Mouse (Mus musculus): ENCODE measurements around the gene Lgr4. TPM values are rescaled to one million over a fixed set of nuclear protein-coding genes. Genes with fewer than 3 reads are reported as not detected.

Lgr4 gene
- polyA plus RNA-seq, 1 experiment: 3.8 TPM

DNA sequence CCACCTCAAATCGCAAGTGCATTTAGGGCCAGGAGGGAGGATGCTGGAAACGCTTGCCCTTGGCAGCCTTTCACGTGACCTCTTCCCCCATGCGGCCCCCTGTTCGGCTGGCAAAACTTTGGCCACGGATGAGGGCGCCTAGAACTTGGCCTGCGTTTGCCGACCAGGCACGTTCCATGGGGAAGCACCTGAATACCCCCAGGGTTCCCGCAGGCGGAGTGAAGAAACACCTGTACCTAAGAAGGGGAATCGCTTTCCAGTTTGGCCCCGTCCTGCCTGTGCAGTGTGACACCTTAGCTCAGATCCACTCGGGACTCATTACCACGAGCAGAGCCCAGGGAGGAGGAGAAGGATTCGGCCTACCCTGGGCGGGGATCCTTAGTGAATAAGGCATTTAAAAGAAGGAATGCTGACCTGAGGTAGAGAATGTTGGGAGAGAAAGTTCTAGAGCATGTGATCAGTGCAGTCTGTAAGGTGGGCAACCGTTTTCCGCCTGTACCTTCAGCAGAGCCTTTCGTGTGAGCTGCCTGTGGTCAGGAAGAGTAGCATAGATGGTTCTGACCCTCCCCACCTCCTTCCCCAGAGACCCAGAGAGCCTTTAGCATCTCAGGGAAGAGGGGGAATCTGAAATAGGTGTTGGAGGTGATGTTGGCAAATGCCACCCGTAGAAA is 1.3 kb downstream of the Lgr4 start:
- TF ChIP-seq POLR2AphosphoS2 (IDR thresholded peaks at IDR 0.05; ENCODE audit: insufficient read length, low read depth) (no peak), TCF12 (IDR thresholded peaks at IDR 0.05; ENCODE audit: insufficient read depth, poor library complexity, severe bottlenecking) (no peak), POLR2A (IDR thresholded peaks at IDR 0.05; ENCODE audit: insufficient read length, low read depth) (no peak), SRF (IDR thresholded peaks at IDR 0.05; ENCODE audit: control insufficient read depth, insufficient read length, low read depth) (no peak), CEBPB (IDR thresholded peaks at IDR 0.05; ENCODE audit: insufficient read depth, poor library complexity, severe bottlenecking) (no peak), E2F4 (IDR thresholded peaks at IDR 0.05; ENCODE audit: insufficient read depth) (no peak), USF1 (IDR thresholded peaks at IDR 0.05; ENCODE audit: low read depth) (no peak), MYOG (IDR thresholded peaks at IDR 0.05; ENCODE audit: control insufficient read depth in 1 of 3, insufficient read depth in 1 of 3, insufficient read length in 2 of 3, low read depth in 2 of 3) (no peak), MYOD1 (IDR thresholded peaks at IDR 0.05; ENCODE audit: control insufficient read depth in 1 of 3, insufficient read length in 2 of 3, low read depth in 2 of 3) (no peak), MAX (IDR thresholded peaks at IDR 0.05; ENCODE audit: low read depth) (no peak), TCF3 (IDR thresholded peaks at IDR 0.05; ENCODE audit: insufficient read length, low read depth) (no peak), REST (IDR thresholded peaks at IDR 0.05; ENCODE audit: insufficient read depth, insufficient read length) (no peak)
- Histone ChIP-seq H3K4me2 (ENCODE audit: low read depth) (peak overlapping the region; percentile 94), H3ac (ENCODE audit: control insufficient read depth, insufficient read length) (peak overlapping the region; percentile 61), H3K36me3 (ENCODE audit: control insufficient read depth, insufficient read depth) (no peaks in the 10 kb centered on the region), H3K27me3 (ENCODE audit: control insufficient read depth, insufficient read depth, insufficient read length) (no peaks in the 10 kb centered on the region), H3K4me3 (peak overlapping the region; percentile 47), H3K79me2 (ENCODE audit: control insufficient read depth, insufficient read depth) (peaks cover 52% of the 10 kb centered on the region)

DNA sequence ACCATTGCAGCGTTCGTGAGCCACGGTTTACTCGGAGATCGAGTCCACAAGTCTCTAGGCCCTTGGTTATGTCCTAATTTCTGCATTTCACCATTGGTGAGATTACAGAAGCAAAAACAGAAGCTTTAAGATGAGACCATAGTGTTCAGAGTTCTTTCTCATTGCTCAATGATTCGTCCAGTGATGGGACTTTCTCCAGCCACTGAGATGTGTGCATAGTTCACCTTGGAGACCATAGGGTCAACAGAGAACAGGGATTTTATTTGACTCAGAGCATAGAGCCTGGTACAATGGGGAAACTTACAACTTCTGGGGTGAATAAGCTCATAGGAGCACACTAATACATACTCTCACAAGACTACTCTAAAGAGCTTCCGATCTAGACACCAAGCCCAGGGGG is 3.0 kb downstream of the Lgr4 start:
- Histone ChIP-seq H3K4me3 (no peak overlapping the region), H3K27me3 (ENCODE audit: control insufficient read depth, insufficient read depth, insufficient read length) (no peaks in the 10 kb centered on the region)
- TF ChIP-seq CEBPB (IDR thresholded peaks at IDR 0.05; ENCODE audit: insufficient read depth, poor library complexity, severe bottlenecking) (no peak), SRF (IDR thresholded peaks at IDR 0.05; ENCODE audit: control insufficient read depth, insufficient read length, low read depth) (no peak), TCF12 (IDR thresholded peaks at IDR 0.05; ENCODE audit: insufficient read depth, poor library complexity, severe bottlenecking) (no peak), TCF3 (IDR thresholded peaks at IDR 0.05; ENCODE audit: insufficient read length, low read depth) (no peak), MAX (IDR thresholded peaks at IDR 0.05; ENCODE audit: low read depth) (no peak), REST (IDR thresholded peaks at IDR 0.05; ENCODE audit: insufficient read depth, insufficient read length) (no peak), POLR2AphosphoS2 (IDR thresholded peaks at IDR 0.05; ENCODE audit: insufficient read length, low read depth) (no peak), E2F4 (IDR thresholded peaks at IDR 0.05; ENCODE audit: insufficient read depth) (no peak), MYOG (IDR thresholded peaks at IDR 0.05; ENCODE audit: control insufficient read depth in 1 of 3, insufficient read depth in 1 of 3, insufficient read length in 2 of 3, low read depth in 2 of 3) (no peak), POLR2A (IDR thresholded peaks at IDR 0.05; ENCODE audit: insufficient read length, low read depth) (no peak), MYOD1 (IDR thresholded peaks at IDR 0.05; ENCODE audit: control insufficient read depth in 1 of 3, insufficient read length in 2 of 3, low read depth in 2 of 3) (no peak), USF1 (IDR thresholded peaks at IDR 0.05; ENCODE audit: low read depth) (no peak)

DNA sequence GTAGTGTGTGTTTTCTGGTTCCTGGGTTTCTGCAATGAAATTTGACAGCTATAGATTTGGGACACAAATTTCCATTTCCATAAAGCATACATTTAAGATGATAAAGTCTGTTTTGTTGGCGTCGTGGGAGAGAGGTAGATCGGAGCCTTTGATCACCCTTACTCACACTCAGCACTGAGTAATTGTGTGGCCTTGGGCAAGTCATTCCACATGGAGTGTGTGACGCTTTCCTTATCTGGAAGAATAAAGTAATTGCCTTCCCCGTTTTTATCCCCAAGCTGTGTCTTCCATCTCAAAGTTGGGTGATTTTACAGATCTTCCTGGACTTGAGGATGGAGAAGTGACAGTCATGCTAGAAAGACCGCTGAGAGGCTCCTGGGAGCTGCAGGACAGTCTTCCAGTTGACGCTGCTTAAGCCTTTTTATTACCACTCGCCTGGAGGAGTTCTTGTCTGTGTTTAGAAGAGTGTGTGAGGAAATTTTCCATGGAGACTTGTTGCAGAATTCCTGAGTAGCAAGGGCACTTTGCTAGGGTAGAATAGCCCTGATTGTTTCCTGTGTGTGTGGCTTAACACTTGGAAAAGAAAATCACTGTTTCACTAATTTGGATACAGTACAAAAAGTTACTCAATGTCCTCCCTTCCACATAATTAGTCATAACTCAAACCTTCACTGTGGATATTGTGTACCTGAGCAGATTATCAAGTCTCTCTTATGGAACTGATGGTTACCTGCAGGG is 4.0 kb downstream of the Lgr4 start:
- H3K36me3 ChIP-seq (ENCODE audit: control insufficient read depth, insufficient read depth): no peaks in the 10 kb centered on the region
- H3K4me3 ChIP-seq: no peak overlapping the region
- H3K27me3 ChIP-seq (ENCODE audit: control insufficient read depth, insufficient read depth, insufficient read length): no peaks in the 10 kb centered on the region
- TF ChIP-seq TCF3 (IDR thresholded peaks at IDR 0.05; ENCODE audit: insufficient read length, low read depth) (no peak), SRF (IDR thresholded peaks at IDR 0.05; ENCODE audit: control insufficient read depth, insufficient read length, low read depth) (no peak), E2F4 (IDR thresholded peaks at IDR 0.05; ENCODE audit: insufficient read depth) (no peak), MAX (IDR thresholded peaks at IDR 0.05; ENCODE audit: low read depth) (no peak), POLR2AphosphoS2 (IDR thresholded peaks at IDR 0.05; ENCODE audit: insufficient read length, low read depth) (no peak), REST (IDR thresholded peaks at IDR 0.05; ENCODE audit: insufficient read depth, insufficient read length) (no peak), MYOD1 (IDR thresholded peaks at IDR 0.05; ENCODE audit: control insufficient read depth in 1 of 3, insufficient read length in 2 of 3, low read depth in 2 of 3) (no peak), MYOG (IDR thresholded peaks at IDR 0.05; ENCODE audit: control insufficient read depth in 1 of 3, insufficient read depth in 1 of 3, insufficient read length in 2 of 3, low read depth in 2 of 3) (no peak), TCF12 (IDR thresholded peaks at IDR 0.05; ENCODE audit: insufficient read depth, poor library complexity, severe bottlenecking) (no peak), POLR2A (IDR thresholded peaks at IDR 0.05; ENCODE audit: insufficient read length, low read depth) (no peak), USF1 (IDR thresholded peaks at IDR 0.05; ENCODE audit: low read depth) (no peak), CEBPB (IDR thresholded peaks at IDR 0.05; ENCODE audit: insufficient read depth, poor library complexity, severe bottlenecking) (no peak)
- H3K4me2 ChIP-seq (ENCODE audit: low read depth): no peak overlapping the region
- H3K79me2 ChIP-seq (ENCODE audit: control insufficient read depth, insufficient read depth): peaks cover 78% of the 10 kb centered on the region
- no peak overlapping the region for H3ac ChIP-seq (ENCODE audit: control insufficient read depth, insufficient read length)

More for the DNA sequence above, 3.0 kb downstream of the Lgr4 start:
- H3K4me2 ChIP-seq (ENCODE audit: low read depth): peak overlapping the region; percentile 44
- H3K79me2 ChIP-seq (ENCODE audit: control insufficient read depth, insufficient read depth): peaks cover 70% of the 10 kb centered on the region
- H3K36me3 ChIP-seq (ENCODE audit: control insufficient read depth, insufficient read depth): no peaks in the 10 kb centered on the region
- H3ac ChIP-seq (ENCODE audit: control insufficient read depth, insufficient read length): no peak overlapping the region

DNA sequence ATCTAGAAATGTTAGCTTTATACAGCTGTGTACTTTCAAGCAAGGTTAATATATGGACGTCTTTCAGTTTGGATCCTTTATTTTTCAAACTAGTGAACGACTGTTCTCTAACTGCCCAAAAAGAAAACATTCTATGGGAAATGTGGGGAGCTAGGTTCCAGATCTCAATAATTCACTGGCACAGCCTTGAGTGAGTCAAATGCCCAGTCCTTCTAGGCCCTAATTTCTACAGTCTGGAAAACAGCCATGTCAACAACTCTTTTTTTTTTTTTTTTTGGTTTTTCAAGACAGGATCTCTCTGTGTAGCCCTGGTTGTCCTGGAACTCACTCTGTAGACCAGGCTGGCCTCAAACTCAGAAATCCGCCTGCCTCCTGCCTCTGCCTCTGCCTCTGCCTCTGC is 4.9 kb downstream of the Lgr4 start:
- no peak overlapping the region for H3ac ChIP-seq (ENCODE audit: control insufficient read depth, insufficient read length)
- no peak for TF ChIP-seq POLR2AphosphoS2 (IDR thresholded peaks at IDR 0.05; ENCODE audit: insufficient read length, low read depth)
- no peak for TF ChIP-seq CEBPB (IDR thresholded peaks at IDR 0.05; ENCODE audit: insufficient read depth, poor library complexity, severe bottlenecking)
- TF ChIP-seq REST (IDR thresholded peaks at IDR 0.05; ENCODE audit: insufficient read depth, insufficient read length): no peak
- TF ChIP-seq MAX (IDR thresholded peaks at IDR 0.05; ENCODE audit: low read depth): no peak
- TF ChIP-seq SRF (IDR thresholded peaks at IDR 0.05; ENCODE audit: control insufficient read depth, insufficient read length, low read depth): no peak
- H3K4me3 ChIP-seq: no peak overlapping the region
- no peaks in the 10 kb centered on the region for H3K27me3 ChIP-seq (ENCODE audit: control insufficient read depth, insufficient read depth, insufficient read length)
- no peak overlapping the region for H3K4me2 ChIP-seq (ENCODE audit: low read depth)
- peaks cover 84% of the 10 kb centered on the region for H3K79me2 ChIP-seq (ENCODE audit: control insufficient read depth, insufficient read depth)
- no peaks in the 10 kb centered on the region for H3K36me3 ChIP-seq (ENCODE audit: control insufficient read depth, insufficient read depth)
